8 mouse cellular contexts compared by ENCODE assay signal in genomic region chr9:83924356-83924755, GRCm38 (mm10). TPM values are rescaled to one million over a fixed set of nuclear protein-coding genes. Genes with fewer than 3 reads are reported as not detected.
DNase-seq lines count a peak whose midpoint lies in the region; ATAC-seq and TF ChIP-seq lines count a peak whose summit lies in the region.

No protein-coding gene starts in this region.

- no peaks in the 10 kb centered on the region for H3K36me3 ChIP-seq in lung, postnatal 0 days (ENCODE audit: insufficient read depth, low read length)
- H3K36me3 ChIP-seq in limb, embryonic 12.5 days = no peaks in the 10 kb centered on the region
- no peaks in the 10 kb centered on the region for H3K36me3 ChIP-seq in stomach, embryonic 15.5 days

- ATAC-seq in lung, postnatal 0 days = no peak
- no peak for ATAC-seq in limb, embryonic 12.5 days (ENCODE audit: insufficient number of reproducible peaks, insufficient read depth, low FRiP score, low TSS enrichment, low read depth)
- ATAC-seq in stomach, embryonic 15.5 days (ENCODE audit: insufficient read depth, low FRiP score, low read depth) = no peak

- WGBS in lung, postnatal 0 days = 87% methylated on average over 5 of the region's 5 CpGs
- WGBS in limb, embryonic 12.5 days = 90% methylated on average over 5 of the region's 5 CpGs
- 84% methylated on average over 5 of the region's 5 CpGs for WGBS in stomach, embryonic 15.5 days

- H3K9me3 ChIP-seq in lung, postnatal 0 days (ENCODE audit: low read length) = no peaks in the 10 kb centered on the region
- no peaks in the 10 kb centered on the region for H3K9me3 ChIP-seq in limb, embryonic 12.5 days
- H3K9me3 ChIP-seq in stomach, embryonic 15.5 days = no peaks in the 10 kb centered on the region

- no peaks in the 10 kb centered on the region for H3K4me1 ChIP-seq in lung, postnatal 0 days (ENCODE audit: insufficient read depth, low read depth, low read length)
- H3K4me1 ChIP-seq in limb, embryonic 12.5 days (replicated peaks) = peaks cover 5% of the 10 kb centered on the region
- H3K4me1 ChIP-seq in stomach, embryonic 15.5 days = peaks cover 6% of the 10 kb centered on the region; the same call in 1 of the 2 replicates

- no peak overlapping the region for H3K9ac ChIP-seq in lung, postnatal 0 days (replicated peaks; ENCODE audit: low read depth)
- H3K9ac ChIP-seq in limb, embryonic 12.5 days (replicated peaks) = no peak overlapping the region
- H3K9ac ChIP-seq in stomach, embryonic 15.5 days = no peak overlapping the region

- DNase-seq in cerebellum, adult 11-12 months = peak; percentile 11
- DNase-seq in cerebellum, postnatal 4 days (ENCODE audit: low spot score in 2 of 2) = no peak
- DNase-seq in lung, postnatal 0 days (ENCODE audit: low spot score) = no peak
- DNase-seq in lung, postnatal 4 days = no peak
- DNase-seq in thymus, adult 18-20 months = no peak
- no peak for DNase-seq in spleen, postnatal 10 days (ENCODE audit: low spot score in 2 of 2)

- peak overlapping the region; percentile 87 for H3K4me2 ChIP-seq in lung, postnatal 0 days (replicated peaks; ENCODE audit: low read depth, low read length)
- H3K4me2 ChIP-seq in limb, embryonic 12.5 days = peak overlapping the region; percentile 68
- peak overlapping the region; percentile 80 for H3K4me2 ChIP-seq in stomach, embryonic 15.5 days

- H3K27me3 ChIP-seq in lung, postnatal 0 days (replicated peaks; ENCODE audit: insufficient read depth, low read length) = no peaks in the 10 kb centered on the region
- H3K27me3 ChIP-seq in limb, embryonic 12.5 days = no peaks in the 10 kb centered on the region
- no peaks in the 10 kb centered on the region for H3K27me3 ChIP-seq in stomach, embryonic 15.5 days (replicated peaks)

- H3K27ac ChIP-seq in lung, postnatal 0 days (ENCODE audit: low read length) = peak overlapping the region; percentile 38; the same call in 1 of the 2 replicates
- no peak overlapping the region for H3K27ac ChIP-seq in limb, embryonic 12.5 days
- H3K27ac ChIP-seq in stomach, embryonic 15.5 days = no peak overlapping the region

- no peak for TF ChIP-seq EP300 in lung, postnatal 0 days (IDR thresholded peaks at IDR 0.05)

- H3K4me3 ChIP-seq in lung, postnatal 0 days (ENCODE audit: low read depth, low read length) = peak overlapping the region; percentile 58
- H3K4me3 ChIP-seq in limb, embryonic 12.5 days (replicated peaks) = peak overlapping the region; percentile 67
- peak overlapping the region; percentile 88 for H3K4me3 ChIP-seq in stomach, embryonic 15.5 days (replicated peaks)

- no peak for TF ChIP-seq CTCF in lung, postnatal 0 days (IDR thresholded peaks at IDR 0.05)

RNA-seq across cellular contexts. Expression of gene Bckdhb, which starts 0.6 kb away (rescaled TPM):
- 11.8 and 12.5 TPM in 2 replicates for polyA plus RNA-seq in lung, postnatal 0 days (2015; fragmentation: Nextera tagmentation; extraction: Ambion mirVana)
- 60.9 and 62.1 TPM in 2 replicates for polyA plus RNA-seq in limb, embryonic 12.5 days (2016; fragmentation: Nextera tagmentation; extraction: Ambion mirVana)
- polyA plus RNA-seq in stomach, embryonic 15.5 days (2015; fragmentation: Nextera tagmentation; extraction: Ambion mirVana) = 51.4 and 51.5 TPM in 2 replicates
